Mouse (Mus musculus) limb, embryonic 13.5 days (tissue): ENCODE results near the gene Gm960. TPM values are rescaled to one million over a fixed set of nuclear protein-coding genes. Genes with fewer than 3 reads are reported as not detected.
A peak's percentile ranks its signal among the peaks of the same experiment; 100 is the strongest.

Source experiments
- ATAC-seq: fragments of 200-750 bp; cut with Nextera tagmentation; 2 replicates; pipeline ENCODE4 v1.8.0; 2017; ENCODE audit warnings: low read depth, moderate number of reproducible peaks, moderate TSS enrichment; ENCODE audit not compliant: low FRiP score
- H3K27ac ChIP-seq: fragments of 300-500 bp; sonication (generic); 2 replicates; pipeline ENCODE4 v1.5.1; 2015; ENCODE audit warnings: inconsistent platforms, mild to moderate bottlenecking, moderate library complexity
- H3K27me3 ChIP-seq: fragments of 300-500 bp; sonication (generic); 2 replicates; pipeline ENCODE4 v1.6.1; 2015; ENCODE audit warnings: mild to moderate bottlenecking, inconsistent platforms
- H3K36me3 ChIP-seq: fragments of 300-500 bp; sonication (generic); 2 replicates; pipeline ENCODE4 v1.6.1; 2015; ENCODE audit warnings: inconsistent platforms, mild to moderate bottlenecking, moderate library complexity
- H3K4me1 ChIP-seq: fragments of 300-500 bp; sonication (generic); 2 replicates; pipeline ENCODE4 v1.6.1; 2015; ENCODE audit warnings: inconsistent platforms
- H3K4me2 ChIP-seq: fragments of 300-500 bp; sonication (generic); replicated peaks from 2 replicates; pipeline ENCODE4 v1.6.1; 2015; ENCODE audit warnings: inconsistent platforms, mild to moderate bottlenecking, moderate library complexity
- H3K4me3 ChIP-seq: fragments of 300-500 bp; sonication (generic); 2 replicates; pipeline ENCODE4 v1.5.1; 2015; ENCODE audit warnings: moderate library complexity, mild to moderate bottlenecking, inconsistent platforms
- H3K9ac ChIP-seq: fragments of 300-500 bp; sonication (generic); 2 replicates; pipeline ENCODE4 v1.6.1; 2015; ENCODE audit warnings: mild to moderate bottlenecking, inconsistent platforms
- H3K9me3 ChIP-seq: fragments of 300-500 bp; sonication (generic); 2 replicates; pipeline ENCODE4 v1.6.1; 2016; ENCODE audit warnings: inconsistent platforms
- WGBS: fragments of 180-500 bp; shearing (Covaris S2); methylation state at CpG from one replicate; pipeline ENCODE4 v1.1.7; 2015; 5-methylcytosine and 5-hydroxymethylcytosine counted together
- polyA plus RNA-seq: library from polyadenylated mRNA; unstranded; fragments of >200 nt; fragmentation: Nextera tagmentation; extraction: Ambion mirVana; gene quantifications from 2 replicates; pipeline ENCODE4 v1.2.1, GENCODE M21; 2015

Gm960 gene
- polyA plus RNA-seq, 1 experiment from 2014 or later: 7.1 TPM

GRCm38 (mm10) chr19:4733052-4733451, 34.6 kb upstream of the Gm960 start:
- Histone ChIP-seq H3K9ac (no peak overlapping the region), H3K4me1 (no peaks in the 10 kb centered on the region), H3K36me3 (peaks cover 7% of the 10 kb centered on the region), H3K4me2 (no peak overlapping the region), H3K4me3 (no peak overlapping the region), H3K9me3 (no peaks in the 10 kb centered on the region), H3K27ac (no peak overlapping the region), H3K27me3 (no peaks in the 10 kb centered on the region)
- 76% methylated on average over 3 of the region's 3 CpGs for WGBS
- no peak for ATAC-seq

- H3K36me3 ChIP-seq: no peaks in the 10 kb centered on the region; the same call in 1 of the 2 replicates
- ATAC-seq: no peak
- no peak overlapping the region for H3K9ac ChIP-seq
- H3K4me1 ChIP-seq: no peaks in the 10 kb centered on the region
- no peak overlapping the region for H3K4me3 ChIP-seq
- no peaks in the 10 kb centered on the region for H3K9me3 ChIP-seq
- H3K27ac ChIP-seq: no peak overlapping the region
- H3K4me2 ChIP-seq: no peak overlapping the region
- 81% methylated on average over 9 of the region's 9 CpGs for WGBS
- no peaks in the 10 kb centered on the region for H3K27me3 ChIP-seq
These were observed 30.7 kb upstream of the Gm960 start for GRCm38 (mm10) chr19:4729186-4729585.

GRCm38 (mm10) chr19:4720671-4721244, 22.3 kb upstream of the Gm960 start:
- H3K36me3 ChIP-seq: no peaks in the 10 kb centered on the region
- ATAC-seq: no peak
- H3K9me3 ChIP-seq: no peaks in the 10 kb centered on the region
- H3K27ac ChIP-seq: no peak overlapping the region
- WGBS: 20% methylated on average over 11 of the region's 11 CpGs
- H3K4me1 ChIP-seq: peaks cover 22% of the 10 kb centered on the region
- no peak overlapping the region for H3K9ac ChIP-seq
- peak overlapping the region; percentile 45 for H3K4me2 ChIP-seq
- H3K27me3 ChIP-seq: 0 out of 2 replicates have a peak, but pooled peaks cover 4% of the 10 kb centered on the region
- H3K4me3 ChIP-seq: peak overlapping the region; percentile 21; the same call in 1 of the 2 replicates

GRCm38 (mm10) chr19:4720112-4720511, 21.6 kb upstream of the Gm960 start:
- Histone ChIP-seq H3K27ac (no peak overlapping the region), H3K27me3 (peaks cover 4% of the 10 kb centered on the region), H3K4me2 (no peak overlapping the region), H3K9ac (no peak overlapping the region), H3K4me3 (no peak overlapping the region), H3K36me3 (no peaks in the 10 kb centered on the region), H3K4me1 (peaks cover 22% of the 10 kb centered on the region), H3K9me3 (no peaks in the 10 kb centered on the region)
- 79% methylated on average over 15 of the region's 15 CpGs for WGBS
- no peak for ATAC-seq

GRCm38 (mm10) chr19:4719351-4719764, 20.9 kb upstream of the Gm960 start:
- Histone ChIP-seq H3K4me3 (no peak overlapping the region), H3K27me3 (peaks cover 12% of the 10 kb centered on the region), H3K27ac (no peak overlapping the region), H3K4me2 (no peak overlapping the region), H3K4me1 (peaks cover 22% of the 10 kb centered on the region), H3K36me3 (no peaks in the 10 kb centered on the region), H3K9ac (no peak overlapping the region), H3K9me3 (no peaks in the 10 kb centered on the region)
- ATAC-seq: no peak
- 19% methylated on average over 5 of the region's 5 CpGs for WGBS

GRCm38 (mm10) chr19:4718716-4719115, 20.2 kb upstream of the Gm960 start:
- no peak for ATAC-seq
- H3K27ac ChIP-seq: no peak overlapping the region
- no peaks in the 10 kb centered on the region for H3K36me3 ChIP-seq
- H3K27me3 ChIP-seq: peaks cover 18% of the 10 kb centered on the region
- H3K4me1 ChIP-seq: peaks cover 22% of the 10 kb centered on the region
- no peak overlapping the region for H3K4me3 ChIP-seq
- H3K4me2 ChIP-seq: no peak overlapping the region
- no peaks in the 10 kb centered on the region for H3K9me3 ChIP-seq
- no peak overlapping the region for H3K9ac ChIP-seq
- 25% methylated on average over 12 of the region's 12 CpGs for WGBS

- Histone ChIP-seq H3K9ac (no peak overlapping the region), H3K4me3 (no peak overlapping the region), H3K4me2 (no peak overlapping the region), H3K27ac (no peak overlapping the region), H3K4me1 (peaks cover 29% of the 10 kb centered on the region), H3K36me3 (no peaks in the 10 kb centered on the region), H3K9me3 (no peaks in the 10 kb centered on the region), H3K27me3 (peaks cover 33% of the 10 kb centered on the region)
- no peak for ATAC-seq
- 93% methylated on average over 2 of the region's 2 CpGs for WGBS
These were observed 18.8 kb upstream of the Gm960 start for GRCm38 (mm10) chr19:4717281-4717680.

GRCm38 (mm10) chr19:4716756-4717155, 18.3 kb upstream of the Gm960 start:
- Histone ChIP-seq H3K9ac (no peak overlapping the region), H3K36me3 (no peaks in the 10 kb centered on the region)

GRCm38 (mm10) chr19:4713886-4714285, 15.4 kb upstream of the Gm960 start:
- Histone ChIP-seq H3K9me3 (no peaks in the 10 kb centered on the region), H3K36me3 (no peaks in the 10 kb centered on the region), H3K27me3 (peaks cover 64% of the 10 kb centered on the region), H3K9ac (no peak overlapping the region), H3K4me3 (no peak overlapping the region), H3K4me1 (peaks cover 12% of the 10 kb centered on the region), H3K4me2 (no peak overlapping the region), H3K27ac (no peak overlapping the region)
- ATAC-seq: no peak
- WGBS: 25% methylated on average over 3 of the region's 3 CpGs

More at GRCm38 (mm10) chr19:4716756-4717155, 18.3 kb upstream of the Gm960 start:
- Histone ChIP-seq H3K9me3 (no peaks in the 10 kb centered on the region), H3K4me2 (no peak overlapping the region), H3K27ac (no peak overlapping the region), H3K27me3 (peaks cover 38% of the 10 kb centered on the region), H3K4me1 (peaks cover 29% of the 10 kb centered on the region), H3K4me3 (no peak overlapping the region)
- ATAC-seq: no peak
- WGBS: 95% methylated on average over 14 of the region's 14 CpGs

- H3K27me3 ChIP-seq: peaks cover 61% of the 10 kb centered on the region
- H3K9me3 ChIP-seq: no peaks in the 10 kb centered on the region
- peak overlapping the region; percentile 63 for H3K4me3 ChIP-seq
- 34% methylated on average over 13 of the region's 13 CpGs for WGBS
- H3K9ac ChIP-seq: no peak overlapping the region
- no peak overlapping the region for H3K27ac ChIP-seq
- H3K4me1 ChIP-seq: peaks cover 12% of the 10 kb centered on the region
- peak overlapping the region; percentile 100 for H3K4me2 ChIP-seq
- no peak for ATAC-seq
- no peaks in the 10 kb centered on the region for H3K36me3 ChIP-seq
These were observed 14.5 kb upstream of the Gm960 start for GRCm38 (mm10) chr19:4712781-4713526.

GRCm38 (mm10) chr19:4712156-4712780, 13.8 kb upstream of the Gm960 start:
- ATAC-seq: no peak; the same call in 1 of the 2 replicates
- under 1% methylated on average over 58 of the region's 60 CpGs for WGBS
- no peak overlapping the region for H3K27ac ChIP-seq
- peaks cover 61% of the 10 kb centered on the region for H3K27me3 ChIP-seq
- H3K4me3 ChIP-seq: peak overlapping the region; percentile 63
- H3K9ac ChIP-seq: peak overlapping the region; percentile 65
- no peaks in the 10 kb centered on the region for H3K9me3 ChIP-seq
- no peaks in the 10 kb centered on the region for H3K36me3 ChIP-seq
- peaks cover 12% of the 10 kb centered on the region for H3K4me1 ChIP-seq
- H3K4me2 ChIP-seq: peak overlapping the region; percentile 100

GRCm38 (mm10) chr19:4711601-4712155, 13.2 kb upstream of the Gm960 start:
- ATAC-seq: no peak

More at GRCm38 (mm10) chr19:4711601-4712155, 13.2 kb upstream of the Gm960 start:
- Histone ChIP-seq H3K4me2 (peak overlapping the region; percentile 100), H3K9me3 (no peaks in the 10 kb centered on the region), H3K36me3 (no peaks in the 10 kb centered on the region), H3K4me3 (peak overlapping the region; percentile 63), H3K9ac (peak overlapping the region; percentile 65), H3K27me3 (peaks cover 61% of the 10 kb centered on the region), H3K27ac (no peak overlapping the region), H3K4me1 (peaks cover 12% of the 10 kb centered on the region)
- WGBS: 1% methylated on average over 38 of the region's 65 CpGs
